Mouse (Mus musculus) spleen, adult 2 months (tissue): ENCODE measurements around the gene Tmtc1. TPM values are rescaled to one million over a fixed set of nuclear protein-coding genes. Genes with fewer than 3 reads are reported as not detected.

Source experiments
- DNase-seq, 2 experiments: peaks; one replicate each; pipeline versions ENCODE4 v3.0.0 to v3.0.0-alpha.2; 2012 to 2021; ENCODE audit warnings: low spot score in 2 of 2, low read depth in 1 of 2
- H3K27ac ChIP-seq: fragments of 200-500 bp; 2 replicates; pipeline ENCODE4 v1.5.1; 2012; ENCODE audit warnings: low read length, inconsistent platforms; ENCODE audit not compliant: insufficient read depth
- H3K27me3 ChIP-seq: fragments of 200-500 bp; 2 replicates; pipeline ENCODE4 v1.6.1; 2012; ENCODE audit warnings: mild to moderate bottlenecking, moderate library complexity, low read length, inconsistent platforms; ENCODE audit not compliant: control insufficient read depth, insufficient read depth
- H3K36me3 ChIP-seq: fragments of 200-500 bp; 2 replicates; pipeline ENCODE4 v1.6.1; 2012; ENCODE audit warnings: mild to moderate bottlenecking, low read length, inconsistent platforms; ENCODE audit not compliant: control insufficient read depth, insufficient read depth
- H3K4me1 ChIP-seq: fragments of 200-500 bp; 2 replicates; pipeline ENCODE4 v1.6.1; 2011; ENCODE audit warnings: inconsistent platforms; ENCODE audit not compliant: control insufficient read depth, insufficient read depth, insufficient read length
- H3K4me3 ChIP-seq: fragments of 200-500 bp; 2 replicates; pipeline ENCODE4 v1.5.1; 2011; ENCODE audit warnings: mild to moderate bottlenecking, inconsistent platforms; ENCODE audit not compliant: insufficient read depth, insufficient read length; ENCODE audit errors: extremely low read depth
- CTCF ChIP-seq: fragments of 200-500 bp; IDR thresholded peaks from 2 replicates; pipeline ENCODE4 v1.5.1; 2011; ENCODE audit warnings: mild to moderate bottlenecking, inconsistent platforms; ENCODE audit not compliant: insufficient read depth, insufficient read length, insufficient replicate concordance; ENCODE audit errors: extremely low read depth
- POLR2A ChIP-seq: fragments of 200-500 bp; IDR thresholded peaks from 2 replicates; pipeline ENCODE4 v1.6.1; 2011; ENCODE audit warnings: low read depth, low read length, inconsistent platforms
- WGBS: fragments of 180-500 bp; shearing (Covaris S2); methylation state at CpG from one replicate; pipeline ENCODE4 v1.1.7; 2018; 5-methylcytosine and 5-hydroxymethylcytosine counted together
- polyA plus RNA-seq: library from polyadenylated mRNA; depleted of rRNA; stranded (reverse); fragments of >200 nt; gene quantifications from 2 replicates; pipeline ENCODE4 v1.2.3, GENCODE M21; 2012

The Tmtc1 gene
- polyA plus RNA-seq, 1 experiment, result 5.2 TPM

DNA sequence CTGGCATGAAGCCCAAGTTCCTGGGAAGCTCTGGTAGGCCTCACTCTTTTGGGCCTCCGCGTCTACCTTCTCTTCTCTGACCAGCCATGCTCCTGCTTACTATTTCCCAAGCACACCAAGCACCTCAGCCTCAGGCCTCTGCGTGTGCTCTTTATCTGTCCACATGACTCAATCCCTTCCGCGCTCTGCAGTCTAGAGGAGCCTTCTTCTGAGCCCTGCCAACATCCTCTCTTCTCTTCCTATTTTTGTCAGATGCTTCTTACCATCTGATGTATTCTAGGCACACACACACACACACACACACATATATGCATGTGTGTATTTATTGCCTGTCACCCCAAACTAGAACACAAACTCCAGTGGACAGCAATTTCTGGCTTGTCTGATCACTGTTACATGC, 202.5 kb downstream of the Tmtc1 start:
- TF ChIP-seq POLR2A (no peak), CTCF (no peak)
- H3K27ac ChIP-seq, result no peak overlapping the region
- H3K4me1 ChIP-seq, result no peaks in the 10 kb centered on the region
- no peak overlapping the region for H3K4me3 ChIP-seq
- WGBS, result 93% methylated on average over 5 of the region's 5 CpGs
- H3K27me3 ChIP-seq, result no peaks in the 10 kb centered on the region
- DNase-seq, result no peak
- H3K36me3 ChIP-seq, result no peaks in the 10 kb centered on the region

DNA sequence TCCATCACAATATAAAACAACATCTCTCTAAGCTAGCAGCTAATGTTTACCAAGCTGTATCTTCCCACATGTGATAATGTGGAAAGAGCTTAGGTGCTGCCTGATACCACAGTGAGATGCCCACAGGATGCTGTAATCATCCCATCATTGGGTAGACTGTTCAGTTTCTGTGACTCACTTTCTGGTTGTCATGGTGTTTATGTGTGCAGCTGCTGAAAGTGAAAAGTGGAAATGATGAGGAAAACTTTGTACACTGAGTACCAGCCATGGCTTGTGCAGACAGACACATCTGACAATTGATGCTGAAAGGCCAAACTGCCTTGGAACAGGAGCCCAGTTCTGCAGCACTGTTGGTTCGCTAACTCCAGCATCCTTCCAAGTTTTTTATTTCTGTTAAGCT, 204.9 kb downstream of the Tmtc1 start:
- 85% methylated on average over 1 of the region's 1 CpGs for WGBS
- no peak for DNase-seq
- TF ChIP-seq POLR2A (no peak), CTCF (no peak)
- Histone ChIP-seq H3K4me1 (no peaks in the 10 kb centered on the region), H3K36me3 (no peaks in the 10 kb centered on the region), H3K27me3 (no peaks in the 10 kb centered on the region), H3K4me3 (no peak overlapping the region), H3K27ac (no peak overlapping the region)

GRCm38 (mm10) chr6:148237453-148237852, 206.7 kb downstream of the Tmtc1 start:
- WGBS, result 86% methylated on average over 5 of the region's 5 CpGs
- H3K27me3 ChIP-seq, result no peaks in the 10 kb centered on the region
- H3K36me3 ChIP-seq, result no peaks in the 10 kb centered on the region
- no peak for DNase-seq
- no peaks in the 10 kb centered on the region for H3K4me1 ChIP-seq
- H3K4me3 ChIP-seq, result no peak overlapping the region
- TF ChIP-seq CTCF (no peak), POLR2A (no peak)
- no peak overlapping the region for H3K27ac ChIP-seq

GRCm38 (mm10) chr6:148234105-148234828, 209.9 kb downstream of the Tmtc1 start:
- no peaks in the 10 kb centered on the region for H3K4me1 ChIP-seq
- no peaks in the 10 kb centered on the region for H3K27me3 ChIP-seq
- H3K36me3 ChIP-seq, result no peaks in the 10 kb centered on the region
- no peak overlapping the region for H3K4me3 ChIP-seq
- DNase-seq, result no peak
- TF ChIP-seq POLR2A (no peak), CTCF (no peak)
- no peak overlapping the region for H3K27ac ChIP-seq
- WGBS, result 89% methylated on average over 3 of the region's 3 CpGs

DNA sequence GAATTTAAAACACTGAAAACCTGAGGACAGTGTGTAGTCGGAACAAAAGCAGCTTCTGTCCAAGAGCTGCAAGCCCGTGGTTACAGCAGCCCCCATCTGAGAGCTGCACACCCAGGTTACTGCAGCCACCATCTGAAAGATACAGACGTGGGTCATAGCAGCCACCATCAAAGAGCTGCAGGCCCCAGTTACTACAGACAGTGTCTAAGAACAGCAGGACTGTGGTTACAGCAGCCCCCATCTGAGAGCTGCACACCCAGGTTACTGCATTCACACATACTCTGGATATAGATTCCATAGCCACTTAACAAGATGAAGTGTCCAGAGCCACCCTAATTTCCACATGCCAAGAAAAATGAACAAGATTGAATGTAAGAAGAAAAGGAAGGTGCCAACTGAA, 216.6 kb downstream of the Tmtc1 start:
- 62% methylated on average over 3 of the region's 3 CpGs for WGBS
- Histone ChIP-seq H3K27ac (no peak overlapping the region), H3K4me1 (no peaks in the 10 kb centered on the region), H3K36me3 (no peaks in the 10 kb centered on the region), H3K27me3 (no peaks in the 10 kb centered on the region), H3K4me3 (no peak overlapping the region)
- no peak for DNase-seq
- TF ChIP-seq CTCF, result no peak
- no peak for TF ChIP-seq POLR2A

DNA sequence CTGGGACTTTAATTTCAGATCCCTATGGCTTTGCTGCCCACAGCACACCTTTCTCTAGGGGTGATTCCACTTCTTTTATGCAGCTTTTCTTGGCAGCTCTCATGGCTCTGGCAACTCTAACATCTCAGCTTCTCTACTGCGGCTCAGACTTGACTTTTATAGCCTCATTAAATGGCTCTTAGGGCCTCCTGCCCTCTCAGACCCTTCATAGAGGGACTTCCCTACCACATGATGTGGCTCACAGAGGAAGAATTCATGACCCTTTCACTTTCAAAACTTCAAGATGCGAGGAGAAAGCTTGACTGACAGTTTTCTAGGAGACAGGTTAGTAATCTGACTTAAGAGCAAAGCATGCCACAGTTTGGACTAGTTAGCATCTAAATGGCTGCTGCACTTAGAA, 221.5 kb downstream of the Tmtc1 start:
- no peaks in the 10 kb centered on the region for H3K36me3 ChIP-seq
- no peaks in the 10 kb centered on the region for H3K4me1 ChIP-seq
- H3K27ac ChIP-seq, result no peak overlapping the region
- TF ChIP-seq CTCF (no peak), POLR2A (no peak)
- no peak overlapping the region for H3K4me3 ChIP-seq
- WGBS, result 70% methylated on average over 2 of the region's 2 CpGs
- no peaks in the 10 kb centered on the region for H3K27me3 ChIP-seq
- no peak for DNase-seq
